Mouse (Mus musculus) cerebellum, adult 2 months (tissue): Measurements from ENCODE around the gene Sec22b.

Source experiments
- CTCF ChIP-seq: fragments of 200-500 bp; IDR thresholded peaks from 2 replicates; pipeline ENCODE4 v1.5.1; 2011; ENCODE audit warnings: low read depth, mild to moderate bottlenecking, control low read depth, low read length, moderate library complexity, borderline replicate concordance; ENCODE audit not compliant: insufficient read depth
- POLR2A ChIP-seq: fragments of 200-500 bp; IDR thresholded peaks from 2 replicates; pipeline ENCODE4 v1.6.1; 2011; ENCODE audit warnings: low read length, control low read depth, borderline replicate concordance; ENCODE audit not compliant: insufficient read depth

DNA sequence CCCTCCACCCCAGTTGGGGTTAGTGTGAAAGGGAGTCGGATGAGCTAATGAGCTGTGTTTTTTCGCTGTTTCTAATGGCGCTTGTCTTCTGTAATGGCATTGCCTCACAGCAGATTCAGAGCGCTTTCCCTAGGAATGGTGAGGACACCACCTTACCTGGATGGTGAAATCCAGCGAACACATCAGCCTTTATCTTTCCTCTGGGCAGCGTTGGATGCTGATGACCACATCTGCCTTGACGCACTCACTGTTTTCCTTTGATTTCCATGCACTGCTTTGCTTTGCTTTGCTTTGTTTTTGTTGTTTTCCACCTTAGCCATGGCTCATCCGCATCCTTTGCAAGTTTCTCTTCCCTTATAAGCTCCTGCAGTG, 29.8 kb downstream of the Sec22b start:
- TF ChIP-seq CTCF (no peak), POLR2A (no peak)
